Mouse (Mus musculus): Measurements from ENCODE around the gene Thsd7b. TPM values are rescaled to one million over a fixed set of nuclear protein-coding genes. Genes with fewer than 3 reads are reported as not detected.
"Not testable (repeated sequence)": the region's sequence is repeated elsewhere in the genome, so short reads cannot be mapped to it uniquely, and the experiment has no call there.

Thsd7b gene
- total RNA-seq, 2 experiments from 2014 or later: 23.5 to 27.3 TPM

DNA sequence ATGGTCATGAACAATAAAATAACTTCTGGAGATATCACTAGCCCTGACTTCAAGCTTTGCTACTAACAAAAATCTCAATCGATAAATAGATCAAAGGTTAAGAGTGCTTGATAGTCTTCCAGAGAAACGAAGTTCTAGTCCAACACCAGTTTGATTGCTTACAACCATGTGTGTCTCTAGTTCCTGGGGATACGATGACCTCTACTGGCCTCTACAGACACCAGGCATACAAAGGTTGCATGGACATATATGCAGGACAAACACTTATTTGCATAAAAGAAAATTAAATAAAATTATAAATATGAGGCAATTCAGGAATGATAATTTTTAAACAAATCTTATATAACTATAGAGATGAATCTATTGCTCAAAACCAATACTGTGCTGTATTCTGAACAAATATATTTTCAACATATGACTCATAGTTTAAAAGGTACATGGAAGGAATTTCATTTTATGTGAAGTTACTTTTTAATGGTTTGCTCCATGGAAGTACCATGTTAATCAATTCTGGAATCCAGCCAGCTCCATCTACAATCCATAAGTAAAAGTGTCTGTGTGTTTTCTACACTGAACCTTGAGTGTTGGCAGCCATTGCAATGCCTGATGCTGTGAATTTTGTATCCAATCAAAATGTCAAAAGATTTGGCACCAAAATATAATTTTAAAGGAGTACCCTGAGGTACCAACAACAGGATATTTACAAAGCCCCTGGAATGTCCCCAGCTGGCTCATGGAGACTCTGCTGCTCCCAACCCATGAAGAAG, 793.3 kb downstream of the Thsd7b start:
- no peak for DNase-seq (ENCODE audit: low spot score in 2 of 2)

DNA sequence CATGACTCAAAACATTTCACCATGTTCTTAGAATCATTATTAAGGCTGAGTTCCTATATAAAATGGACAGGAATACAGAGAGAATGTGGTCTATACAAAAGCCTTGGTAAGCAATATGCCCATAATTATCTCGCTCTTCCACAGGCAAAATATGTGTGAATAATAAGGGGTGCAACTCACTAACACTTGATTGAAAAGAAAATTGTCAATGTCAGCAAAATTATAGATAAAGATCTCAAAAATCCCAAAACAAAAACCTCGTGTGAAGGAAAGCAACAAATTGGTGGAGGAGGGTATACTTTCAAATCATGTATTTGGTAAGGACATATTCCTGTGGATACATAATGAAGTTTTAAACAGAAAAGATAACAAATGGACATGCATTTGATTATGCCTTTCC, 810.7 kb downstream of the Thsd7b start:
- DNase-seq (ENCODE audit: low spot score in 2 of 2): no peak

DNA sequence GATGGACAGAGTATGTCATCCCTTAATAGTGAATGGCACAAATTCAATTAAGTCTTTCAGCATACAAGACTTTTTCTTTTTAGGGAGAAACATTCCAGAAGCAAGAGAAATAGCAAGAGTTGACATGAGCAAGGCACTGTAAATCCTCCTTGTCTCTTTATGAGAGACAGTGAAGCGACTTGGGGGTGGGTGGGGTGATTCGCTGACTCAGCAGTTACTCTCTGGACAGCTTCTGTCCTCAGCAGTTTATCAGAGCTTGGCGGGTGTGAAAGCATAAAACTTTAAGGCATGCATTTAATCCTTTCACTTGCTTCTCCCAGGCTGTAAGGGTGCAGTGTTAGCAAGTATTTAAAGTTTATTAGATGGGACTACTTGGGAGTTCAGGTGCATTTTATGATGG, 812.1 kb downstream of the Thsd7b start:
- no peak for DNase-seq (ENCODE audit: low spot score in 2 of 2)

DNA sequence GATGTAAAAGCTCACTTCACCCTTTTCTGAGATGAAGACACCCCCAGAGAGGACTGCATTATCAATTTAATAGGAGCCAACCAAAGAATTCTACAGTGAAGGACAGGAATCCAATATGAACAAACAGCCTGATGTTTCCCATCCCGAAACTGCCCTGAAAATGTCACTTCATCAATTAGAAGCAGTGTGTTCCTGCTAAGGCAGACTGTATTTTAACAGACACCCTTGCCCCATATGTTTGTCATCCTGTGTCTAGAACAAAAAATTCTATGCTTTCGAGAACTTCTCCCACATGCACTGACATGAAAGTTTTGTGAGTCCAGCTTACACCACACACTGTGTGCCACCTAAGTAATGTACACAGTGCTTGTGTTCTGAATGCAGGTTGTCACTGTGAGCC, 812.8 kb downstream of the Thsd7b start:
- peak in 1 of 2 experiments; percentile 62 for DNase-seq (ENCODE audit: low spot score in 2 of 2)

DNA sequence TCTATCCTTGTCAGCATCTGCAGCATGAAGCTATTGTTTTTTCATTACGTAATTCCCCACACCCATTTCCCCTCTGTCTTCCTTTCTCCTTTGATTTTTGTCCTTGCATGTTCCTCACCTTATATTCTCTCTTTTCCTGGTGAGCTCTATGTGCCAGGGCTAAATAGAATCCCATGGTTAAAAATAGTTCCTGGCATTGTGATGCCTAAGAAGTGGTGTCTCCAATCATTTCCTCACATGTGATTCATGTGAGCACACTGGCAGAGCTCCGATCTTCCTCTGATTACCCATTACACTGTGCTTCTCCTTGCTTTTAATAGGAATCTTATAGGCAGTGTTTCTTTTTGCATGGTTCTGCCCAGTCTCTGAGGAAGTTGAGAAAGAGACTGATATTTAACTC, 826.1 kb downstream of the Thsd7b start:
- DNase-seq (ENCODE audit: low spot score in 2 of 2): no peak

DNA sequence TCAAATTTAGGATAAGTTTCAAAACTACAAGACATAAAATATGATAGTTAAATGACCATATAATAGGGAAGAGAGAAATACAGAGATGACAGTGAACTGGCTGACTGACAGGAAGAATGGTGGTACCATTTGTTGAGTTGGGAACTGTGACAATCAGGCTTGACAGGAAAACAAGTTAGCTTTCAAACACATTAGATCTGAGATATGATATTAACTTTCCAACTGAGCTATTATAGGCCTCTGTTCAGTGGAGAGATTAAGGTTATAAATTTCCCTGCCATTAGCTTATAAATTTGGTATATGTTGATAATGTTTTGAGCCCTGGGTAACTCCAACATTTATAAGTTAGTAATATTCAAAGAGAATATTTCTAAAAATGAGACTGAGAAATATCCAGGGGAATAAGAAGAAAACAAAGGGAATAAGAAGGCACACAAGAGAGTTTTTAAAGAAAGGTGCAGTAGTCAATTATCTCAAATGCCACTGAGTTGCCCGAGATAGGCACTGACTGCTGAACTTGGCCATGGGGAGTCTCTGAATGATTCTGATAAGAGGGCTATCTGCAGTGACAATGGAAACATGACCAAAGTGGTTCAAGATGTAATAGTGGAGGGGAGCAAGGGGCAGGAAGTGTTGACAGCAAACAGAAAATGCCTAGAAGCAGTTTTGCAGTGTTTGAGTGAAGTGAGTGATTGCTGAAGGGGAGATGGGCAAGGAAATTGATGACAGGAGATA, 839.6 kb downstream of the Thsd7b start:
- no peak for DNase-seq (ENCODE audit: low spot score in 2 of 2)

DNA sequence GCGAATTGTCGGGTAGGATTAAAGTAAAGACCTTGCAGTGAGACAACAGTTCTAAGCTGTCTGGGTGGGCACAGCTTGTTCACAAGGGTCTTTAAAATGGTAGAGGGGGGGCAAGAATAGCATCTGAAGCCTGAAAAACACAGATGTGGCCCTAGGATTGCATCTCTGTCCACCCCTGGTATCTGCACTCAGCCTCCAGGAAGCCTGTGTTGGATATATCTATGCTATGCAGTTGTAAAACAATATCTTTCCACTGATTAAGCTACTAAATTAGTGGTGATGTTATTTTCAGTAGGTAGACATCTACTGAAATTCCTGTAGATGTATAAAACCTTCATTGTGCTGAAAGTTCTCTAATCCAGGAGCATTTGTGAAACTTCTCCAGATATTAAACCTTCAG, 840.4 kb downstream of the Thsd7b start:
- DNase-seq (ENCODE audit: low spot score in 2 of 2): no peak

DNA sequence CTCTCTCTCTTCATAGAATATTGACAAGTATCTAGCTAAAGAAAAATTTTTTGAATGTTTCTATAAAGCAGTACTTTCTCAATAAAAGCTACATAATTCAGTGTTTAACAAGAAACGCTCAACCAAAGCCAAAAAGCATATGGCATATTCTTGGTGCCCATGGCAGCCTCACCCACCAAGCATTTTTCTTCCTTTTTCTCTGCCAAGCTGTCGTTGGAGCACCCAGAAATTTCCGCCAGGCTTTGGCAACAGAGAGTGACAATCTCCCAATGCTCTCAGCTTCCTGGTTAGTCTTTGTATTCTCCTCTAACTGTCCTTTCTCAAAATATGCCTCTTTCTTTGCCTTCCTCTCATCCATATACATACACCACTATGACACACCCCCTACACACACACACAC, 857.8 kb downstream of the Thsd7b start:
- DNase-seq (ENCODE audit: low spot score in 2 of 2): peak; percentile 18 to 58

DNA sequence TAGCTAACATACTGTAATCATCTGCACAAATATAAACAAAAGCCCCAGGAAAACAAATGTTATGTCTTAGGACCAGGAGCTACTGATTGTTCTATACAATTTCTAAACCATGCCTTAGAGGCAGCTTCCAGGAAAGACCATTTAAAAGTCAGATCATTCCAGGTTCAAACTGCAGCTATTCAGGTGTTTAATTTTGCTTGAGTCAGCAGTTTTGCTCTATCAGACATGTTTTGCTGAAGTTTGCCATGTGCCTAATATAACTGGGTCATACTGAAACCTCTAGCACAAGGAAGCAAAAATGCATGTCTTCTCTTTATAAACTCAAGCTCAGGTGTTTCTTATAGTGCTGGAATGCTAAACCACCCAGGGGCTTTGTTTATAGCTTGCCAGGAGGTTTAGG, 893.1 kb downstream of the Thsd7b start:
- no peak for DNase-seq (ENCODE audit: low spot score in 2 of 2)

DNA sequence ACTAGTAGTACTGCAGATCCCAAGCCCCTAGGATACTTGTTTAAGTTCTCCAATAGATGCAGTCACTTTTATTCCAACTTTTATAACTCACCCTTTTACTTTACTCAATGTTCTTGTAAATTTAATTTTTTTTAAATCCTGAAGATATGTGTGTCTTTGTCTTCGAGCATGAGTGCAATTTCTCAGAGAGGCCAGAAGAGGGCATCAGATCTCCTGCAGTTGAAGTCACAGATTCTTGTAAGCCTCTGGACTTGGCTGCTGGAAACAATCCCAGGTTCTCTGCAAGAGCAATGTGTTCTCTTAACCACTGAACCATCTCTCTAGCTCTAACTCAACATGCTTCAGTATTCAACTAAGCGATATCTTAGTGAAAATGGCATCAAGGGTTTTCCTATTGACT, 894.2 kb downstream of the Thsd7b start:
- no peak for DNase-seq (ENCODE audit: low spot score in 2 of 2)

DNA sequence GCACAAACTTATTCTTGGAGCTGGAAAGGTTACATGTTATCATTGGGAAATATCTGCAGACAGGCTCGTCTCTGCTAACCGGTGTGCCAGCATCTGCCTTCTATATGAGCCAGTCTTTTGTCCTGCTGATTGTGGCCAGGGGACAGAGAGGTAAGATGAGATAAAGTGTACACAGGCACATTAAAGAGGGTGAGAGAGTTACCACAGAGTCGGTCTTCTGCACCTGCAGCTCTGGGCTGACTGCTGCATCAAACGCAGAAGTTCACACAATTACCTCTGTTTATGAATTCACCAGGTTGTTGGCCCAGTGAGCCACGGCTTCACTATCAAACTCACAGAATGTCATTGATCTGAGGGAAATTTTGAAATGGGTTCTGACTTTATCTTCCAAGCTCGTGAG, 896.8 kb downstream of the Thsd7b start:
- no peak for DNase-seq (ENCODE audit: low spot score in 2 of 2)

DNA sequence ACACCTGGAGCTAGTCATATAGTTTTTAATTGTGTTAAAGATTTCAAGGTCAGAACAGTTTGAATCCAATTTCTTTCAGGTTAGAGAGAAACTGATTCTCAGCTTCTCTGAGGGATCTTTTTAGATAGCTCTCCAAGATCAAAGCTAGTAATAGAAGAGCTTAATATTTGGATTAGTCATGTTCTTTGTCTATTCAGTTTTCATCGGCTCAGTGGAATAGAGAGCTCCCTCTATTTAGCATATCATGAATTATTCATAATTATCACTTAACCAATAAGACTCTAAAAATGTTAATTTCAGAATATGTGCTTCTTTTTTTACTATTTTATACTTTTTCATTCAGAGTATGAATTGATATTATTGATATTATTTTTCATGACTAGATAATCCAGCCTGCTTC, 897.2 kb downstream of the Thsd7b start:
- no peak for DNase-seq (ENCODE audit: low spot score in 2 of 2)

DNA sequence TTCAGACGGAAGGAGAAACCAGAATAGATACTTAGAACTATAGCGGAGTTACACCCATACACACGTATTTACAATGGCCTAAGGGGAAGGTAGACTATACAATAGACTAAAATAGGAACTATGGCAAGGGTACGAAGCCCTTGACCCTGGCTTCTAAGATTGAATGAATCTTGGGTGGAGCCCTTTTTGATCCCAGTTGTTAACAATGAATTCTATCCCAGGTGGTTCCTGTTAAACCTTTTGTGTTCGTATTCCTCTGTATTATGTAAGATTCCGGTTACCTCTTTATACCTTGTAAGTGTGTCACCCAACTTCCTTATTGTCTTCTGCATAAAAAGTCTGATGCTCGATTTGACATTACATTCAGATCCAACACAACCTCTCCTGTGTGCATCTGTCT, 913.7 kb downstream of the Thsd7b start:
- DNase-seq (ENCODE audit: low spot score in 2 of 2): not testable (repeated sequence)

DNA sequence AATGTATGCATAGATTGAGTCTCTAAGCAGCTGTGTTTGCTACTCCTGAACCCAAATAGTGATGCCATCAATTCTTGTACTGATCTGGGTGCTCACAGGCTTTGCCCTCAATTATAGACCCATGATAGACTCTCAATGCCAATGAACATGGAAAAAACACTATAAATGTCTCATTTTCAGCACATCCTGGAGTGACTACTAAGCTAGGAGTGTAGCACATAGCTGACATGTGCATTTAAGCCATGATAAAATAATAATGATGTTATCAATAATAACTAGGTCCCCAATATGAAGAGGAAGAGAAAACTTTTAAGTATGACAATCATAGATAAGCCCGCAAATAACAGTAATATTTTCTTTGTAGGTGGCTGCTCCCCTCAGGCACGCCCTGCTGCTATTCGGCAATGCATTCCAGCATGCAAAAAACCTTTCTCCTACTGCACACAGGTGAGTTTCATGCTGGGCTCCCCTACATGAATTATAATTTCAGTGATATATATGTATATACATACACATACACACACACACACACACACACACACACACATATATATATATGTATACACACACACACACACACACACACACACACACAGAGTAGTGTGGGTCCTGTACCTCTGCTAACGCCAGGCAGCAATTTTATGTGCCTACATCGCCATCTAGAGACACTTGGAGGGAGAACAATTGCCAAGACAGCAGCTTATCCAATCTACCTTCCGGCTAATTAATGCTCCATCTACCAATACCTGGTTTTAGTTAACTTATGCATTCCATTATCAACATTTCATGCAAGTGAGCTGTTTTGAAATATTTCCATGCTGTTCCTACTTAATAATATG, 919.3 kb downstream of the Thsd7b start:
- DNase-seq (ENCODE audit: low spot score in 2 of 2): peak; percentile 29 to 57

DNA sequence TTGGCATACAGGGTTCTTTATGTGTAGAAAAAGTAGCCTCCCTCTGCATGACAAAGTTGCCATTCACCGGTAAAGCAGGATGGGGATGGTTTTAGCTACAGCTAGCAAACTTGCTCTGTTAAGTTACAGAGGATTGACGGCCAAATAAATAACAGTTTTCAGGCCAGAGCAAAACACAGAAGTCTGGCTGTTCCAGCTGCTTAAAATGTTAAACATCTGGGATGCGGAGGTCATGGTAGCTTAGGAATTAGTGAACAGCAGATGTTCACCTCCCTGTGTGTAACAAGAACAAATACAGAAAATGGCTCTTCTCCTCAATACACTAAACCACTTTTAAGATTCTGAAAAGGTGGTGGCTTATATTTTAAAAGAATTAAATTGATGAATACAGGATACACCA, 944.3 kb downstream of the Thsd7b start:
- DNase-seq (ENCODE audit: low spot score in 2 of 2): no peak

DNA sequence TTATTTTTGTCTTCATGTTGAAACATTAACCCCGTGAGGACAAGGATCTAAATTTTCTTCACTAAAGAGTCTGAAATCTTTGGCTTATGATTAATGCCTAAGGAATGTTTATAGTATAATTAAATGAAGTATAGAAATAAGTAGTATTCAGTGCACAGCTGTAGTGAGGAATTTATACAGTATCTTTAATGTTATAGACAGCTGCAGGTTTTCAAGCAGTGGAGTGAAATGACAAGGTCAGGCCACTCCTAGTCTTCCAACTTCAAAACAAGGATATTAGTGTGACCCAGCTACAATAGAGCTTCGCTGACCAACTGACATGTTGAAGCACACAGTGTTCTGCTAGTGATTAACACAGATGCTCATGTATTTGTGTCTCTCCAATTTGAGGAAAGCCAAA, 949.8 kb downstream of the Thsd7b start:
- DNase-seq (ENCODE audit: low spot score in 2 of 2): no peak

DNA sequence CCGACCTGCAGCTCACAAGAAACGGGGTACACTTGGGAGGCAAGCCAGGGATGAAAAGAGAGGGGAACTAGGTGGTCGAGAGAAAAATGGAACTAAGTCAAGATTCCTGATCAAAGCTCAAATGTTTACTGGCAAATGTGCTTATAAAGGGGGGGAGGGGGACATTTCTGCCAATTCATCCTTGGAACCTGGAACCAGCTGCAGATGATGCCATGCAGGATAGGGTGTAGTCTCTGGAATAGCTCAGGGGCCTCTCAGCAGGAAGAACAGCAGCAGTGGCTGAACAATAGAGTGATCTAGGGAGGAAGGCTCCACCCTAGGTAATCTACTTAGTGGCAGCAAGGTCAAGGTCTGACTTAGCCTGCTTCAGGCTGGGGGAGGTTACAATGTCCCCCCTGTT, 972.5 kb downstream of the Thsd7b start:
- no peak for DNase-seq (ENCODE audit: low spot score in 2 of 2)

DNA sequence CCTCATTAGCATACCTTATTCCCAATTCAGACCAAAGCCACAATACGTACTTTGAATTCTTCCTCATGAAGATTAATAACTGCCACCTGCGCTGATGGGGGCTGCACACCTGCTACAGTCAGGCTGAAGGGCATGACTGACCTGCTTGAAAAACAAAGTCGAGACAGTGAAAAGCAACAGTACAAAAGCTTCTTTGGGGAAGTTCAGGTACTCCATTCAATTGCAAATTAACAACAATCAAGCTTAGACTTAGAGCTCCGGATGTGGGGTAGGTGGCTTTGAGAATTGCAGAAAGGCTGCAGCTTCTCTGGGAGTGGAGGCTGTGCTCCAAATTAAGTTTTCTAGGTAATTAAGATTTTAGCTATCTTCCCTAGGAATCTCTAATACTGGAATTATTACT, 973.2 kb downstream of the Thsd7b start:
- DNase-seq (ENCODE audit: low spot score in 2 of 2): not testable (repeated sequence)

DNA sequence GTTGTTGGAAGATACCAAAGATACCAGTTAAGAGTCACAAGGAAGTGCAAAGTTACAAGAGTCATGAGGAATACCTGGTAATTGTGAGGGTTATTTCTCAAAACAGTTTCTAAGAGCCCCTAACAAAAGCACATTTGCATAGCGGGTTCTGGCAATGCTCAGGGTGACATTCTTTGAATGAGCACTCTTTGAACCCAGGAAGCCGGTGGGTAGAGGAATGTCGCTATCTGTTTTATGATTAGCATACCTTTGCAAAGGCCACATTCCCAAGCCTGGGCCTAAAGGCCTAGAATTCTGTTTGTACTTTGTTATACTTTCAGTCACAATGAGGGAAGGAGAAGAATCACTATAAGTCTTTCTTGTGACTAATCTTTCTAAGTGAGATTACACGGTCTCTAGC, 973.8 kb downstream of the Thsd7b start:
- DNase-seq (ENCODE audit: low spot score in 2 of 2): not testable (repeated sequence)

DNA sequence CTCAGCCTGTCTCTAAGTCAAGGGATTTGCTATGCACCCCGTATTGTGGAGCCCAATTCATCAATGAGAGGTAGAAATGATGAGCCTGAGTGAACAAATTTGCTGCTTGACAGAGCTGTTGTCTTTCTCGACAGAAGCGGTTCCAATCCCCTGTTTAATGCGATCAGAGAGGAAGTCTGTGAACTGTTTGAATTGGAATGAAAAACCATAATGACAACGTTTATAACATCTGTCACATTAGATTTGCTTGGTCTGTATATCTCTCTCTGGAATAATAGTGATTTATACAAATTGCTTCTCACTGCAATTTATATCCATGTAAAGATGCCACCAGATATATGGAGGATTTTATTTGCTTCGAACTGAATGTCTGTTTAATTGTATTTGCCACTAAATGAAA, 988.9 kb downstream of the Thsd7b start:
- no peak for DNase-seq (ENCODE audit: low spot score in 2 of 2)

Measured in layer of hippocampus, postnatal 14 days (tissue).